Mouse (Mus musculus) C2C12 (cell line): Measurements from ENCODE around the gene Ebna1bp2. TPM values are rescaled to one million over a fixed set of nuclear protein-coding genes. Genes with fewer than 3 reads are reported as not detected.

Experiments
- H3K27me3 ChIP-seq: one replicate; pipeline ENCODE4 v1.6.1; 2011; ENCODE audit not compliant: control insufficient read depth, insufficient read depth, insufficient read length
- H3K36me3 ChIP-seq: one replicate; pipeline ENCODE4 v1.6.1; 2011; ENCODE audit not compliant: control insufficient read depth, insufficient read depth
- H3K4me3 ChIP-seq: one replicate; pipeline ENCODE4 v1.5.1; 2011; ENCODE audit warnings: mild to moderate bottlenecking, control low read depth; ENCODE audit not compliant: poor library complexity, insufficient read depth, severe bottlenecking
- H3K79me2 ChIP-seq: one replicate; pipeline ENCODE4 v1.6.1; 2011; ENCODE audit not compliant: control insufficient read depth, insufficient read depth
- H3K79me3 ChIP-seq: one replicate; pipeline ENCODE4 v1.6.1; 2011; ENCODE audit warnings: low read depth, control low read depth
- H3ac ChIP-seq: one replicate; pipeline ENCODE3; 2011; ENCODE audit warnings: low read depth; ENCODE audit not compliant: control insufficient read depth, insufficient read length
- CEBPB ChIP-seq: IDR thresholded peaks from one replicate; pipeline ENCODE4 v1.6.1; 2011; ENCODE audit warnings: low read depth, mild to moderate bottlenecking, control low read depth, moderate library complexity
- CTCF ChIP-seq: IDR thresholded peaks from one replicate; pipeline ENCODE4 v1.5.1; 2011; ENCODE audit not compliant: control insufficient read depth, insufficient read depth, insufficient read length
- FOSL1 ChIP-seq: IDR thresholded peaks from one replicate; pipeline ENCODE4 v1.8.0; 2011; ENCODE audit warnings: mild to moderate bottlenecking, low read length; ENCODE audit not compliant: poor library complexity, insufficient read depth, severe bottlenecking
- MAX ChIP-seq: IDR thresholded peaks from one replicate; pipeline ENCODE4 v1.6.1; 2011; ENCODE audit warnings: mild to moderate bottlenecking, control low read depth
- MYOD1 ChIP-seq: IDR thresholded peaks from one replicate; pipeline ENCODE4 v1.6.1; 2011; ENCODE audit warnings: low read depth; ENCODE audit not compliant: control insufficient read depth, insufficient read length
- MYOG ChIP-seq: IDR thresholded peaks from one replicate; pipeline ENCODE4 v1.6.1; 2011; ENCODE audit not compliant: control insufficient read depth, insufficient read length; ENCODE audit errors: extremely low read depth
- USF1 ChIP-seq: IDR thresholded peaks from one replicate; pipeline ENCODE4 v1.6.1; 2011; ENCODE audit warnings: low read depth, mild to moderate bottlenecking, control low read depth, moderate library complexity
- polyA plus RNA-seq: library from polyadenylated mRNA; unstranded; fragments of >200 nt; fragmentation: generic; extraction: Trizol; gene quantifications from one replicate; pipeline ENCODE4 v1.2.1, GENCODE M21; 2012; ENCODE audit warnings: missing spikeins

Gene Ebna1bp2
- polyA plus RNA-seq, 1 experiment, result 106 TPM

DNA sequence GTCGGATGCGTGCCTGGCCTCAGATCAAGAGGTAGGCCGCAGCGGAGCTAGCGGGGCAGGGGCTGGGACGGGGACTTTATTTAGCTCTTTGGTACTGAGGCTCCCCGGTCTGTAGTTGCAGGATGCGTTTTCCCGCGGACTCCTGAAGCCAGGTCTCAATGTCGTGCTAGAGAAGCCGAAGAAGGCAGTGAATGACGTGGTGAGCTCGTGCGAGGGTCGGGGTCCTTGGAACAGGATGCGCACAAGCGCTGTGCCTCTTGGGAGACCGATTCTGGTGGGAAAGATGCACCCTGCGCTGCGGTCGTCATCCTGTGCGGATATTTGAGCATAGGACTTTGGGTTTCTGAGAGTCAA is 345 bp downstream of the Ebna1bp2 start:
- peak overlapping the region; percentile 97 for H3ac ChIP-seq
- H3K79me3 ChIP-seq, result peaks cover 22% of the 10 kb centered on the region
- H3K36me3 ChIP-seq, result peaks cover 23% of the 10 kb centered on the region
- peaks cover 37% of the 10 kb centered on the region for H3K79me2 ChIP-seq
- TF ChIP-seq MYOG, result no peak
- no peak for TF ChIP-seq FOSL1
- no peak for TF ChIP-seq MYOD1
- TF ChIP-seq CEBPB, result no peak
- no peak for TF ChIP-seq MAX
- TF ChIP-seq CTCF, result no peak
- no peak for TF ChIP-seq USF1
- H3K27me3 ChIP-seq, result no peaks in the 10 kb centered on the region
- peak overlapping the region; percentile 75 for H3K4me3 ChIP-seq

DNA sequence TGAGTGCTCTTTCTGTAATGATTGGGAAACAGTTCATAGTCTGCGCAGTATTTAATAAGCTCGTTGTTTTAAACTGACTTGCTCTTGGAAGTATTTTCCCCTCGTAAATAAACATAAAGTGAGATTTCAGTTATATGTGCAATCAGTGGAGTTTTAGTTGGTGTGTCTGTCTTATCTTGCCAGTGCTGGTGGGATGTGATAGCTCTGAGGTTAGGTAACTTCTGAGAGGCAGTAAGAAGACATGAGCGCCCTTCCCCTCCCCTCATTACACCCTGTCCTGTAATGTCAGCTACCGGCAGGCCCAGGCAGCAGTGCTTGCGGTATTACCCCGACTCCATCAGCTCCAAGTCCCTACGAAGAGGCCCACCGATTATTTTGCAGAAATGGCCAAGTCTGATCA is 1.2 kb downstream of the Ebna1bp2 start:
- Histone ChIP-seq H3K4me3 (peak overlapping the region; percentile 75), H3ac (peak overlapping the region; percentile 97), H3K79me3 (peaks cover 22% of the 10 kb centered on the region), H3K36me3 (peaks cover 29% of the 10 kb centered on the region), H3K79me2 (peaks cover 37% of the 10 kb centered on the region), H3K27me3 (no peaks in the 10 kb centered on the region)
- TF ChIP-seq CTCF, result no peak
- TF ChIP-seq USF1, result no peak
- no peak for TF ChIP-seq MYOG
- TF ChIP-seq MAX, result no peak
- no peak for TF ChIP-seq FOSL1
- TF ChIP-seq CEBPB, result no peak
- TF ChIP-seq MYOD1, result no peak

DNA sequence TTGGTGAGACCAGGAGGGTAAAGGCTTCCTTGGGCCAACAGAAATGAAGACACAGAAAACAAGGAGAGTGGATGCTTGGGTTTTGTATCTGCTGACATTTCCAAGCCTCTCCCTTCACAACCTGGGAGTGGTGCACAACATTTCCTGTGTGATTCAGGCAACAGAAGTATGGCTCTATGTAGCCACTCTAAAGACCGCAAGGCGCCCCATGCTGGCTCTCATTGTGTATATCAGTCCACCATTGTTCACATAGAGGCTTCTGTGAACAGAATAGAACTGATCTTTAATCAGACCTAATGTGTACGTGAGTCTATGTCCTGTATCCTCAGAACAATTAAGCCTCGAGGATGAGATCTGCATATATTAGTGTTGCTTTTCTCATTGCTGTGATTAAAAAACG is 9.7 kb downstream of the Ebna1bp2 start:
- peaks cover 28% of the 10 kb centered on the region for H3K36me3 ChIP-seq
- TF ChIP-seq MYOG, result no peak
- TF ChIP-seq CTCF, result no peak
- no peak for TF ChIP-seq USF1
- TF ChIP-seq MYOD1, result no peak
- no peak for TF ChIP-seq CEBPB
- TF ChIP-seq MAX, result no peak
- TF ChIP-seq FOSL1, result no peak
- H3K79me3 ChIP-seq, result no peaks in the 10 kb centered on the region

DNA sequence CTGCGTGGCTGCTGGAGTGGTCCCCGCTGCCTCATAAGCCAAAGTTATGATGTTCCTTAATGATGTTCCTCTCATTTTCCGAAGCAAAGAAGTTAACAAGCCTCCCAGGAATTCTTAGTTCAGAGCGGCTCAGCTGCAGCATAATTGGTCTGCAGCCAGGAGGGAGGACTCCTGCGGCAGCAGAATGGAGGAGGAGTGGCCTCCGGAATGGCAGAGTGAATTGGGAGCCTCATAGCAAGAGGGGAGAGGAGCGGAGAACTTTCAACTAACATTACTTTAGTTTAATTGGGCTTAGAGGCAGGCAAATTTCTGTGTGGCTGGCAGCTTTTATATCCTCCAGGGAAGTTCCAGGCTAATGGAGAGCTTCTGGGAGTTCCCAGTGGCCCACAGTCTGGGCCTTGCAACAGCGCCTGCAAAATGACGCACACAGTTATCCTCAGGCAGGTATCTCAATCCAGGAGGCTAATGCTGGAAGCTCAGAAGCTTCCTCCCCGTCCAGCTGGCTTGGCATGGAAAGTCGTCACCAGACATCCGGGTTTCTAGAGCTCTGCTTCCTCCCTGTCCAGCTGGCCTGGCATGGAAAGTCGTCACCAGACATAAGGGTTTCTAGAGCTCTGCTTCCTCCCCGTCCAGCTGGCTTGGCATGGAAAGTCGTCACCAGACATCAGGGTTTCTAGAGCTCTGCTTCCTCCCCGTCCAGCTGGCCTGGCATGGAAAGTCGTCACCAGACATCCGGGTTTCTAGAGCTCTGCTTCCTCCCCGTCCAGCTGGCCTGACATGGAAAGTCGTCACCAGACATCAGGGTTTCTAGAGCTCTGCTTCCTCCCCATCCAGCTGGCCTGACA is 22.0 kb downstream of the Ebna1bp2 start:
- Histone ChIP-seq H3ac (no peak overlapping the region), H3K27me3 (no peaks in the 10 kb centered on the region), H3K79me3 (no peaks in the 10 kb centered on the region), H3K79me2 (no peaks in the 10 kb centered on the region), H3K4me3 (no peak overlapping the region), H3K36me3 (no peaks in the 10 kb centered on the region)
- TF ChIP-seq FOSL1, result no peak
- no peak for TF ChIP-seq CEBPB

More for the DNA sequence above, 9.7 kb downstream of the Ebna1bp2 start:
- Histone ChIP-seq H3K79me2 (no peaks in the 10 kb centered on the region), H3ac (no peak overlapping the region), H3K4me3 (no peak overlapping the region), H3K27me3 (no peaks in the 10 kb centered on the region)

DNA sequence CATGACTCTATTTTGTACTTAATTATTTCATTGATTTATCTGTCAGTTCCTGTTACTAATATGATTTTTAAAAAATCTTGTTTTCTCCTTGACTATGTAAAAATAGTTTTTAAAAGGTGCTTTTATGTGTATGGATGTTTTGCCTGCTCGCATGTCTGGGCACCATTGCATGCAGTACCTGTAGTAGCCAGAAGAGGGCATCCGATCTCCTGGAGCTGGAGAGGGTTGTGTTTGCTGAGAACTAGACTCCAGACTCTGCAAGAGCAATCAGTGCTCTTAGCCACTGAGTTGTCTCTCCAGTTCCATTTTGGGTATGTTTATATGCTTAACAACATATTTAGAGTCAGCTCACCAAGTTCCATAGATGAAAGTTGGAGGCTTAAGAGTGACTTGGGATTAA is 24.6 kb downstream of the Ebna1bp2 start:
- H3K4me3 ChIP-seq, result no peak overlapping the region
- no peaks in the 10 kb centered on the region for H3K79me3 ChIP-seq
- no peaks in the 10 kb centered on the region for H3K36me3 ChIP-seq
- H3K79me2 ChIP-seq, result no peaks in the 10 kb centered on the region
- no peak overlapping the region for H3ac ChIP-seq
- no peaks in the 10 kb centered on the region for H3K27me3 ChIP-seq
- TF ChIP-seq CTCF (peak; percentile 55), FOSL1 (no peak)

DNA sequence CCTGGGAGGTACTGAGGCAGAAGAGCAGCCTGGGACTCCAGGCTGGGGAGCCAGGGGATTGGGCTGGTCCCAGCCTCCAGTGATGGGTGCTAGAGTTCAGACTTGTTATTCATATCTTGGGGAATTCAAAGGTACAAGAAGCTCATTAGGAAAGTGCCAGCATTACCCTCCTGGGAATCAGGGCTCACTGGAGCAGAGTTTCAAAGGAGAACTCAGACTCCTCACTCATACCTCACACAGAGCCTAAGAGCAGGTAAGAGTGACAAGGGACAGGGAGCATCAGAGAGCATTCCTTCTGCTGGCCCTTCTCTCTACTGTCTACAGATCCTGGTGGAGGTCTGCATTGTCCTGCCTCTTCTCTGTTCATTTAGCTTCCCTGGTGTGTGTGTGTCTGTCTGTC is 38.1 kb downstream of the Ebna1bp2 start, which contains the start of gene Olfr62:
Olfr62 (plus strand) TSS at position 301 of the 400 bp plus-strand sequence.
- Histone ChIP-seq H3ac (no peak within 1 kb of the TSS), H3K4me3 (no peak within 1 kb of the TSS), H3K27me3 (peaks cover 15% of the 10 kb centered on the region), H3K79me3 (no peaks in the 10 kb centered on the region), H3K36me3 (no peaks in the 10 kb centered on the region), H3K79me2 (no peaks in the 10 kb centered on the region)
- no peak for TF ChIP-seq USF1
- no peak for TF ChIP-seq CTCF
- no peak for TF ChIP-seq FOSL1
- no peak for TF ChIP-seq CEBPB
- no peak for TF ChIP-seq MYOD1
- TF ChIP-seq MYOG, result no peak
- no peak for TF ChIP-seq MAX

Other genes with a start within 250 kb of the Ebna1bp2 start
- gene Szt2, start 211.5 kb upstream of the Ebna1bp2 start, polyA plus RNA-seq, result 7.6 TPM
- 77.2 TPM for gene Med8, start 211.5 kb upstream of the Ebna1bp2 start, polyA plus RNA-seq
- gene Elovl1, start 192.7 kb upstream of the Ebna1bp2 start, polyA plus RNA-seq, result 92.3 TPM
- gene Cdc20, start 183.4 kb upstream of the Ebna1bp2 start, polyA plus RNA-seq, result 274 TPM
- not detected for gene Mpl, start 163.3 kb upstream of the Ebna1bp2 start, polyA plus RNA-seq
- not detected for gene Tie1, start 130.7 kb upstream of the Ebna1bp2 start, polyA plus RNA-seq
- gene 2610528J11Rik, start 93.8 kb upstream of the Ebna1bp2 start, polyA plus RNA-seq, result not detected
- gene Tmem125, start 76.8 kb upstream of the Ebna1bp2 start, polyA plus RNA-seq, result not detected
- gene Cfap57, start within 50 bp of the Ebna1bp2 start, polyA plus RNA-seq, result not detected
- gene Olfr62, start 38.2 kb downstream of the Ebna1bp2 start, polyA plus RNA-seq, result not detected
- not detected for gene Olfr1342, start 72.0 kb downstream of the Ebna1bp2 start, polyA plus RNA-seq
- gene Olfr1341, start 82.7 kb downstream of the Ebna1bp2 start, polyA plus RNA-seq, result not detected
- not detected for gene Olfr1340, start 99.3 kb downstream of the Ebna1bp2 start, polyA plus RNA-seq
- not detected for gene Olfr1339, start 111.4 kb downstream of the Ebna1bp2 start, polyA plus RNA-seq
- gene Olfr1338, start 137.9 kb downstream of the Ebna1bp2 start, polyA plus RNA-seq, result not detected
- not detected for gene Olfr1337, start 161.8 kb downstream of the Ebna1bp2 start, polyA plus RNA-seq
- not detected for gene Olfr1335, start 189.1 kb downstream of the Ebna1bp2 start, polyA plus RNA-seq
- not detected for gene Olfr1333, start 215.5 kb downstream of the Ebna1bp2 start, polyA plus RNA-seq
- gene Olfr1331, start 243.8 kb downstream of the Ebna1bp2 start, polyA plus RNA-seq, result not detected